Mouse (Mus musculus) liver, embryonic 14.5 days (tissue): ENCODE results near the gene Gm20521.

Experiments
- CTCF ChIP-seq: IDR thresholded peaks from 2 replicates; pipeline ENCODE4 v1.5.1; 2016; ENCODE audit warnings: antibody characterized with exemption, low read depth, control low read depth
- EP300 ChIP-seq: IDR thresholded peaks from 2 replicates; pipeline ENCODE4 v1.6.1; 2016; ENCODE audit warnings: antibody characterized with exemption, low read depth

GRCm38 (mm10) chr14:54856703-54857102 is 26.5 kb upstream of the Gm20521 start:
- no peak for TF ChIP-seq CTCF
- no peak for TF ChIP-seq EP300
